Mouse (Mus musculus) adrenal gland, postnatal 10 days (tissue): ENCODE data around the gene Elp5. TPM values are rescaled to one million over a fixed set of nuclear protein-coding genes. Genes with fewer than 3 reads are reported as not detected.
"Not testable (repeated sequence)": the region's sequence is repeated elsewhere in the genome, so short reads cannot be mapped to it uniquely, and the experiment has no call there.

Source experiments
- DNase-seq: peaks from one replicate; pipeline ENCODE4 v3.0.0; 2021; ENCODE audit warnings: mixed read lengths
- long read RNA-seq, 2 experiments: library from polyadenylated mRNA; stranded (forward); transcript quantifications; one replicate each; pipeline ENCODE4 v2.0.0; 2021
- total RNA-seq, 2 experiments: library from RNA; stranded (reverse); gene quantifications; 2 replicates each; pipeline ENCODE4 v1.2.3; 2021

Gene Elp5
- 10 to 100 TPM; 66.8 to 71.4 TPM for total RNA-seq
- long read RNA-seq, experiment 1, transcript Elp5-203 (7 exons, 1,259 nt), result major isoform, 18 of 84 reads
- long read RNA-seq, experiment 1, partial matches to known transcripts, result 48 of 84 reads
- long read RNA-seq, experiment 1, other reads (novel, unspliced or antisense), result 14 of 84 reads
- long read RNA-seq, experiment 2, transcript Elp5-203 (7 exons, 1,259 nt), result major isoform, 12 of 53 reads
- long read RNA-seq, experiment 2, partial matches to known transcripts, result 31 of 53 reads
- long read RNA-seq, experiment 2, other reads (novel, unspliced or antisense), result 9 of 53 reads

- DNase-seq, result no peak
Measured at GRCm38 (mm10) chr11:69982225-69982624, at the start of gene Elp5. Elp5 (minus strand) TSS chr11:69982517.

DNA sequence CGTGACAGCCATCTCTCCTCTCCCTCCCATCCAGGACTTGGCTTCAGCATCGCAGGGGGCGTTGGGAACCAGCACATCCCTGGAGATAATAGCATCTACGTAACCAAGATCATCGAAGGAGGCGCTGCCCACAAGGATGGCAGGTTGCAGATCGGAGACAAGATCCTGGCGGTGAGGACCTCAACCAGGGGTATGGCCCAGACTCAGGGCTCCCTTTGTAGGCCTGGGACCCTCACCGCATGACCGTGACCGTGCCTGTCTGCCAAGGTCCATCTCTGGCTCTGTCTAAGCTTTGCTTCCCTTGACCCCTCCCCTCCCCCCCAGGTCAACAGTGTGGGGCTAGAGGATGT lies 49.0 kb upstream of the Elp5 start:
- DNase-seq, result no peak

DNA sequence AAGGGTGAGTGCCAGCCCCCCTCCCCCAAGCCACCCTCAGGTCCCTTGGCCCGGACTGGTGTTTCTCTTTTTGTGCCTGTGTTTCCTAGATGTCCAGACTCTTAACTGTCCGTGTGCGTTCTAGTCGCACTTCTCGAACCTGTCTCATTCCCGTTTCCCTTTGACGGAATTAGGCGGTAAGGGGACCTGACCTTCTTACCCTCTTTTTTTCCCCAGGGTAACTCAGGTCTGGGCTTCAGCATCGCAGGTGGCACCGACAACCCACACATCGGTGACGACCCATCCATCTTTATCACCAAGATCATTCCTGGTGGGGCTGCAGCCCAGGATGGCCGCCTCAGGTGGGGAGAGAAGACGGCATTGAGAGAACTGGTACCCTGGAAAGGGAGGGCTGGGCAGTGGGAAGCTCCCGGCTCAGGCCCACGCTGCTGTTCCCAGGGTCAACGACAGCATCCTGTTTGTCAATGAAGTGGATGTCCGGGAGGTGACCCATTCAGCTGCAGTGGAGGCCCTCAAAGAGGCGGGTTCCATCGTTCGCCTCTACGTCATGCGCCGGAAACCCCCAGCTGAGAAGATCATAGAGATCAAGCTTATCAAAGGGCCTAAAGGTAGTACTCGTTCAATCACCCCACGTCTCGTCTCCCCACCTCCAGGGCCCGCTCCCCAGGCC lies 48.5 kb upstream of the Elp5 start:
- no peak for DNase-seq

- DNase-seq, result no peak
Measured at GRCm38 (mm10) chr11:70029829-70030550, 47.7 kb upstream of the Elp5 start.

GRCm38 (mm10) chr11:70029130-70029801 lies 46.9 kb upstream of the Elp5 start:
- DNase-seq, result peak; percentile 74

DNA sequence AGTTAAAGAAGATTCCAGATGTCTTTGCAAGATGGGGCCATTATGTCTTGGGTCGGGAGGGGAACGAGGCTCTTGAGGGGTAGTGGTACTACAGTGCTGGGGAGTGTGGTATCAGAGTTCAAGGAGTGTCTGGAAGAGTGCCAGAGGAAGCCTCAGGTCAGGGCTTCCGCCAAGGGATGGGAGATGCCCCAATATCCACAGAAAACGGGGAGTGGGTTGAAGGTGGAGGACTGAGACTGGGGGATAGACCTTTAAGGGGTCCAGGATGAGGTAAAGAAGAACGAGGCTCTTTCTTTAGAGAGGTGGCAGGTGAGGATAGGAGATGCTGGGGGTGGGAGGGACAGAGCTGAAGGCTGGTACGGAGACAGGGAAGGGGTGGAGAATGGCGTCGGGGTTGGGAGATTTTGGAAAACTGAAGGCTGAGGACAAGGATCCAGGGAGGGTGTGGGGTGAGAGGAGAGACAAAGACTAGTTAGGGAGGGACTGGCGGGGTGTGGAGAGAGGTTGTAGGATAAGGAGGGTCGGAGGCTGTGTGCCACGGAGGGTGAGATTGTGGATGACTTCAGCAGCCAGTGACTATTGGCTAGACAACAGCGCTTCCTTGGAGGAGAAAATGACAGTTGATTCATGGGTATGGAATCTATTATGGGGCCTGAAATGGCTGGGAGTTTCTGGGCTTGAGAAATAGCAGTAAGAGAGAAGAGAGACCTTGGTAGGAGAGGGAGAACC lies 46.2 kb upstream of the Elp5 start:
- DNase-seq, result no peak

- DNase-seq, result peak; percentile 41
Measured at GRCm38 (mm10) chr11:70027397-70027796, 45.1 kb upstream of the Elp5 start.

DNA sequence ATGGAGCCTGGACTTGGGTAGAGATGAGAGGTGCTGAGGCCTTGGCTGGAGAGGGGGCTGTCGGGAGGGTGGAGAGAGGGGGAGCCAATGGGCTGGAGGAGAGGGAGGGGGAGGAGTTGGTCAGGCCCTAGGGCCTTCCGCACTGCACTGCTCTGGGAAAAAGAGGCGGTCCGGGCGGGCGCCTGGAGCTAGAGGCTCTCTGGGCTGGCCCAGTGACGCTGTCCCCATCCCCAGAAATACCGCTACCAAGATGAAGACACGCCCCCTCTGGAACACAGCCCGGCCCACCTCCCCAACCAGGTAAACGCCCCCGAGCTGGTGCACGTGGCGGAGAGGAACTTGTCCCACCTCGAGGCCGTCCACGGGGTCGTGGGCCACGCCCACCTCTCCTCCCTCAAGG lies 44.4 kb upstream of the Elp5 start:
- peak; percentile 64 for DNase-seq

GRCm38 (mm10) chr11:70024151-70024514 lies 41.8 kb upstream of the Elp5 start:
- peak; percentile 3 for DNase-seq

DNA sequence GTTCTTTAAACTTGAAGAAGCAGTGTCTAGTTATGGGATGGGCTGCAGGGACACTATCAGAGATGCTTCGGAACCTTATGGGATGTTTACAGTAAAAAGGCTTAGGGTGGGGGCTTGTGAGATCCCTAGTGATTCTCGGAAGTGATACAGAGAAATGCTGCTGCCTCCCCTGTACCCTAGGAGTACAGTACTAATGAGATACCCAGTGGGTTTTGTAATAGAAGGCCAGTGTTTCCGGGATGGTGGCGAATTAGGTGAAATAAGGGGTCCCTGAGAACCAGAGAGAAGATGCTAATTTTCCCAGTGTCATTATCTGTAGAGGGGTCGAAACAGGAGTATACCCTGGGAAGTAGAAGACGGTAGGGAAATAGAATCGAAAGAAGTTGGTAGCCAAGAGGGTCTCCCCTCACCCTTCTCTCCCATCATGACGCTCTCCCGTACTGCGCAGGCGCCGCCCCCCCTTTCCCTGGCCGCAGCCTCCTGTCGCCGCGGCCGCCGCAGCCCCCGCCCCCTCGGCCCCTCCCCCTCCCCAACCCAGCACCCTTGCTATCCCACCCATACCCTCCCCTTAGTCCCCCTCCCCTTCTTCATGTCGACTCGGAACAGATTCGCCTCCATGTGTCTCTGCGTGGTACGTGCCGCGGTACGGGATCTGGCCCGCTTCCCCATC lies 41.3 kb upstream of the Elp5 start:
- DNase-seq, result peak; percentile 45

DNA sequence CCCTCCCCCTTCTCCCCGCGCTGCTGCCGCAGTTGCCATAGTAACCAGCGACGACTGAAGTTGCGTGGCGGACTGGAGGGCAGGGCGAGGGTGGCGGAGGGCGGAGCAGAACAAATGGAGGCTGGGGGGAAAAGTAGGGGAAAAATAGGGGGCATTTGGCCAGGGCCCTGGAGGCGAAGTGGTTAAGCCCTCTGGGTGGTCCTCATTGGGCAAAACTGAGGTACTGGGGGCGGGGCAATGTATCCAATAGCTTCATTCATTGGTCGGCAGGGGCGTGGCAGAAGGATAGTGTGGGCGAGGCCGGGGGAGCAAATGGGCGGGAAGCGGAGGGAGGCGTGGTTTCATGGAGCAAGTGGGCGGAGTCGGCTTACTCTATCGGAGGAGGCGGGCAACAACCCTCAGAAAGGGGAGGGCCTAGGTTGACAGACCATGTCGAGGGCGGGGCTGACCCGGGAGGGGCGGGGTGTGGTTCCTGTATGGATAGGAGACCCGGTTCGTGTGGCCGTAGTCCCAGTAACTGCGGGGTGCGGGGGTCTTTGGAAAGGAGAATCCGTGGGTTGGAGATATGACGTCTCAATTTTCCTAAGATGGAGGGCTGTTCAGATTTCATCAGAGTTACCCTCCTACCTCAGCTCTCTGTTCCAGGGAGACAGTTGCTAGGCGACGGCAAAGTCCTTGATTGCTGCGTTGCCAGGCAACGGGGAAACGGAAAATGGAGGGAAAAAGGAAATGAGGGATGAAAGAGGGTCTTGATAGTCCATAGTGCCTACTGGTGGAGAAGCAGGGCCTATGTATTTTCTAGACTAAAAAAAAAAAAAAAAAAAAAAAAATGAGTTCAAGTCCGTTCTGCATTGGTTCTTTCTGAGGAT lies 39.2 kb upstream of the Elp5 start:
- peak; percentile 97 for DNase-seq

GRCm38 (mm10) chr11:70020731-70021263 lies 38.5 kb upstream of the Elp5 start:
- peak; percentile 74 for DNase-seq

DNA sequence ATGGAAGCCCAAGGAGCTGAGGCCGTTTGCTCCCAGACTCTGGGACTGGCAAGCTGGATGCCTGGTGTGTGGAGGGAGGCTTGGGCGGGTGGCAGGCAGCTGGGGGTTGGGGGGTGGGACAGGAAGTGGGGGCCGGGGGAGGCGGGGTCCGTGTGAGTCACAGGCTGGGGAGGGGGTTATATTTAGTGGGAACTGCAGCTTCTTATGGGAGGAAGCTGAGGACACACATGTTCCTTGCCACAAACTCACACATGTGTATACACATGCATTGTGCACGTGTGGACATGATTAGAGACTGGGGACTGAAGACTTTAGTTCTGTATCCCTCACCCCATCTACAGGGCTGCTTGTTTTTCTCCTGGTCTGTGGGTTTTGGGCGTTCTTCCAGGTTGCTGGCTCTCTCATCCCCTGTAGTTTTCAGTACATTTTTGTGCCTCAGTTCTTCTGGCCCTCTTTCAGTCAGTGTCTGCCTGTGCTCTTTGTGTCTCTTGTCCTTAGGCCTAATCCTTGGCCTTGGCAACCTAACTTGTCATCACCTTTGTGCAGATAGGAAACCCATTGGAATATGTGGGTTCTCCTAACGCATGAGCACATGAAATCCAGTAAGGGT lies 37.8 kb upstream of the Elp5 start:
- peak; percentile 18 for DNase-seq

DNA sequence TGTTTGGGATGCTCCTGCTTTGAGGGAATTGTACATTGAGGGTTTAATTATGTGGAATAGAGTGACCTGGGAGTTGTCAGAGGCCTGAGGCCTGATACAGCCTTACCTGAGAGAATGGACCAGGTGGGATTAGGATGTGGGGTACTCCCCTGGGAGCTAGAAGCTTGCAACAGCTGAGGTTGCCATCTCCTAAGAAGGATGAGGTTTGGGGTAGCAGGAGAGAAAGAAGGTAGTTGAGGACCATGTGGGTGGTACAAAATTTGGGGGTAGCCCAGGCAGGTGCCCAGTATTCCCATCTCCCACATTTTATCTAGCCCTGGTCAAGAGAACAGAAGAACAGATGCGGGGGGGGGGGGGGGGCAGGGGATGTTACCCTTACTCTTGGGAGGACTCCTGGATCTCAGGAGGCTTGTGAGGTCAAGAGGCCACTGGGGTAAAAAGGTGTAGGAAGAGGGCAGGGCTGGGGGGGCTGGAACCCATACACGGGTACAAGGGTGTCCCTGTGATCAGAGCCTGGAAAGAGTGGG lies 37.2 kb upstream of the Elp5 start:
- no peak for DNase-seq

GRCm38 (mm10) chr11:70018131-70018990 lies 36.0 kb upstream of the Elp5 start:
- DNase-seq, result peak; percentile 66

DNA sequence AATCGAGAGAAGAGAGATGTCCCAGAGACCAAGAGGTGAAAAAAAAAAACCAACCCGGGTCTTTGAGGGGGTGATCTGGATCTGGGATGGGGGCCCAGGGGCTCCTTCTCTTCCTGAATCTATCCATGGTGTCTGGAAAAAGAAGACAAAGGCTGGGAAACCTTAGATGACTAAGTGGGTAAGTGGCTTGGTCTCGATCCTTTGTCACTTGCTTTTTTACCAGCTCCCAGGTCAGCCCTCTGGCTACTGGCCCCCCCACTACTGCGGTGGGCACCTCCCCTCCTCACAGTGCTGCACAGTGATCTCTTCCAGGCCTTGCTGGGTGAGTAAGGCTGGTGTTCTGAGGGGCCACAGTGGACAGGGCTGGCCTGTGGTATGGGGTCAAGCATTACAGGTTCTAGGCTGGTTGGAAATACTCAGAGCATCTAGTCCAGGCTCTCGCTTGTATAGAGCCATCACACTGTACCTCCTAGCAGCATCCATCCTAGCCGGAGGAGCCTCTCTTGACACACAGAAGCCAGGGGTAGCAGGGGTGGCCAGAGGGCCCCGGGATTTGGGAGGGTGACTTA lies 35.0 kb upstream of the Elp5 start:
- DNase-seq, result no peak

DNA sequence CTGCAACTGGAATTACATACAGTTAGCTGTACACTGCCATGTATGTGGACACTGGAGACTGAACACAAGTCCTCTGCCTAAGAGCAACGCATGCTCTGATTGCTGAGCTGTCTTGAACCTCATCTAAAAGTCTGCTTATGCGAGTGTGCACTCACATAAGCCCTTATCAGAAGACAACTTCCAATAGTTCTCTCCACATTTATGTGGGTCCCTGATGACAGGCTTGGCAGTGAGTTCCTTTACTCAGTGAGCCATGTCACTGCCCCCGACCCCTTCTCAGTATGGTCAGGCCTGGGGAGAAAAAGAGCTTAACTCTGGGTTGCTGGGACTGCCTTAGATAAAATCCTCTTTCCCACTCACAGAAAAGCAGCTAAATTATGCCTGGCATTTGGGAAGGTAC lies 34.4 kb upstream of the Elp5 start, which contains the start of gene Dlg4:
TSS of gene Dlg4 (plus strand) at position 274 of the 400 bp plus-strand sequence.
- no peak for DNase-seq

DNA sequence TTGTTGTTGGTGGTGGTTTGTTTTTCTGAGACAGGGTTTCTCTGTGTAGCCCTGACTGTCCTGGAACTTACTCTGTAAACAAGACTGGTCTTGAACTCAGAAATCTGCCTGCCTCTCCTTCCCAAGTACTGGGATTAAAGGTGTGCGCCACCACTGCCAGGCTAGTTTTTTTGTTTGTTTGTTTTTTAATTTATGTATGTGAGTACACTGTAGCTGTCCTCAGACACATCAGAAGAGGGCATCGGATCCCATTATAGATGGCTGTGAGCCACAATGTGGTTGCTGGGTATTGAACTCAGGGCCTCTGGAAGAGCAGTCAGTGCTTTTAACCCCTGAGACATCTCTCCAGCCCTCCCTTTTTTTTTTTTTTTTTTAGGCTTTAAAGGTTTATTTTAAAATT lies 33.9 kb upstream of the Elp5 start:
- DNase-seq, result not testable (repeated sequence)
